Mouse (Mus musculus): Measurements from ENCODE around the gene Dcst1.

- no peak for TF ChIP-seq CTCF (IDR thresholded peaks at IDR 0.05; ENCODE audit: control insufficient read depth, insufficient read depth, insufficient replicate concordance, low read depth, low read length)
- no peak for TF ChIP-seq POLR2A (IDR thresholded peaks at IDR 0.05; ENCODE audit: control insufficient read depth, low read depth, low read length)
These were observed 17.1 kb downstream of the Dcst1 start for GRCm38 (mm10) chr3:89347916-89348315.
